Mouse (Mus musculus): Measurements from ENCODE around the gene Cyth1.
A peak's percentile ranks its signal among the peaks of the same experiment; 100 is the strongest.

Cyth1 gene

GRCm38 (mm10) chr11:118200834-118201830, 47.3 kb downstream of the Cyth1 start:
- no peak for DNase-seq (ENCODE audit: extremely low spot score)

- DNase-seq (ENCODE audit: extremely low spot score), result no peak
Observed at GRCm38 (mm10) chr11:118198296-118198600, 50.1 kb downstream of the Cyth1 start.

GRCm38 (mm10) chr11:118197508-118198295, 50.7 kb downstream of the Cyth1 start:
- DNase-seq (ENCODE audit: extremely low spot score), result peak; percentile 54

- DNase-seq (ENCODE audit: extremely low spot score), result no peak
Observed at GRCm38 (mm10) chr11:118196824-118197388, 51.5 kb downstream of the Cyth1 start.

- DNase-seq (ENCODE audit: extremely low spot score), result no peak
Observed at GRCm38 (mm10) chr11:118193390-118194147, 54.8 kb downstream of the Cyth1 start.

- DNase-seq (ENCODE audit: extremely low spot score), result no peak
Observed at GRCm38 (mm10) chr11:118192973-118193372, 55.4 kb downstream of the Cyth1 start.

- DNase-seq (ENCODE audit: extremely low spot score), result no peak
Observed at GRCm38 (mm10) chr11:118182768-118183167, 65.6 kb downstream of the Cyth1 start.

GRCm38 (mm10) chr11:118182353-118182752, 66.0 kb downstream of the Cyth1 start:
- DNase-seq (ENCODE audit: extremely low spot score), result no peak

- no peak for DNase-seq (ENCODE audit: extremely low spot score)
Observed at GRCm38 (mm10) chr11:118180199-118180598, 68.2 kb downstream of the Cyth1 start.

- DNase-seq (ENCODE audit: extremely low spot score), result no peak
Observed at GRCm38 (mm10) chr11:118178236-118178635, 70.2 kb downstream of the Cyth1 start.

GRCm38 (mm10) chr11:118174752-118175151, 73.6 kb downstream of the Cyth1 start:
- no peak for DNase-seq (ENCODE audit: extremely low spot score)

GRCm38 (mm10) chr11:118172768-118173167, 75.6 kb downstream of the Cyth1 start:
- no peak for DNase-seq (ENCODE audit: extremely low spot score)

- DNase-seq (ENCODE audit: extremely low spot score), result no peak
Observed at GRCm38 (mm10) chr11:118170333-118170732, 78.1 kb downstream of the Cyth1 start.

GRCm38 (mm10) chr11:118168714-118169113, 79.7 kb downstream of the Cyth1 start:
- DNase-seq (ENCODE audit: extremely low spot score), result no peak

- no peak for DNase-seq (ENCODE audit: extremely low spot score)
Observed at GRCm38 (mm10) chr11:118166626-118167025, 81.8 kb downstream of the Cyth1 start.

GRCm38 (mm10) chr11:118165681-118166080, 82.7 kb downstream of the Cyth1 start:
- no peak for DNase-seq (ENCODE audit: extremely low spot score)

GRCm38 (mm10) chr11:118164566-118164965, 83.8 kb downstream of the Cyth1 start:
- no peak for DNase-seq (ENCODE audit: extremely low spot score)

- DNase-seq (ENCODE audit: extremely low spot score), result no peak
Observed at GRCm38 (mm10) chr11:118162245-118162644, 86.1 kb downstream of the Cyth1 start.

GRCm38 (mm10) chr11:118161240-118161639, 87.2 kb downstream of the Cyth1 start:
- DNase-seq (ENCODE audit: extremely low spot score), result no peak

GRCm38 (mm10) chr11:118160763-118161162, 87.6 kb downstream of the Cyth1 start:
- no peak for DNase-seq (ENCODE audit: extremely low spot score)

GRCm38 (mm10) chr11:118158753-118159152, 89.6 kb downstream of the Cyth1 start:
- no peak for DNase-seq (ENCODE audit: extremely low spot score)

Data from embryo, embryonic 9.5 days (tissue).